Mouse (Mus musculus) heart, postnatal 36 days (tissue): ENCODE measurements at regions not wholly inside any gene's neighbourhood (a gene's known extent, or its start where the extent isn't known, plus 50 kb on each side); places are given as distances from the start of the nearest gene placed in this dataset.
A peak's percentile ranks its signal among the peaks of the same experiment; 100 is the strongest.

Experiments used
- DNase-seq, 2 experiments: peaks; one replicate each; pipeline ENCODE4 v3.0.0; 2021 to 2022
- intact Hi-C: fragments of 180-260 bp; cut with DNase I; formaldehyde crosslinking; loops from one replicate; pipeline ENCODE4 v1.15.1; 2025

DNA sequence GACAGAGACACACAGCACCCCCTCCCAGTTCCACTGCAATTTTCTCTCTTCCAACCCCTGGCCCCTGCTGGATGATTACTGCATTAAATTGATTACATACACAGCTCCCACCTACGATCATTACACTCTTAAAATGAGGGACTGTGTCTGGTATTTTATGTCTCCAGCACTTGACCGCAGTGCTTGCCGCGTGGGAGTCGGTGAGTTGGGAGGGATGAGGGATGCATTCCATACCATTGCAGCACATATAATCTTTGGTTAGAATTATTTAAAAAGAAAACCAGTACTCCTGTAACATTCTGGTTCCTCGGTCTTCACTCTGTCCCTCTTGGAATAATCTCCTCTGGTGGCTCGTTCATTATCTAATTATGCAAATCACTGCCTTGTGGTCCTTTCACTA, 230.2 kb upstream of the Far2 start:
- no peak for DNase-seq
- intact Hi-C loops, result loop anchor here (10.0 kb wide), 3 partner anchors 342 to 812 kb away; partner anchors contain the start of genes Ccdc91 and Pthlh

DNA sequence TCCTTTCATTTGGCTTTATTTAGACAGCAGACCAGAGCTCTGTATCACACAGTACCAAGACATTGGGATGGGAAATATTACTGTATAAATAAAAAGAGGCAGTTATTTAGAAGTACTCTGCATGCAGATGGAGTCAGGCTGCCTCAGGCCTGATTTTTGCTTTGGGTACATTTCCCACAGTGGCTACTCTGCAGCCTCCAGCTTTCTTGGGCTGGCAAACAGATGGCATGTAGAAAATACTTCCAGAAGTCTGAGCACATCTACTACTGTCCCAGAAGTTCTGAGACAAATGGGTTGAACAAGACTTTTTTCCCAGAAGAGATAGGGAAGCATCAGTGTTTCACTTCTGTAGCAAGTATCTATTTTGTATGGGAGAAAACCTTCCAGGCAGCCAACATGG, 229.8 kb upstream of the Far2 start:
- intact Hi-C loops, result loop anchor here (10.0 kb wide), 3 partner anchors 342 to 812 kb away; partner anchors contain the start of genes Ccdc91 and Pthlh

DNA sequence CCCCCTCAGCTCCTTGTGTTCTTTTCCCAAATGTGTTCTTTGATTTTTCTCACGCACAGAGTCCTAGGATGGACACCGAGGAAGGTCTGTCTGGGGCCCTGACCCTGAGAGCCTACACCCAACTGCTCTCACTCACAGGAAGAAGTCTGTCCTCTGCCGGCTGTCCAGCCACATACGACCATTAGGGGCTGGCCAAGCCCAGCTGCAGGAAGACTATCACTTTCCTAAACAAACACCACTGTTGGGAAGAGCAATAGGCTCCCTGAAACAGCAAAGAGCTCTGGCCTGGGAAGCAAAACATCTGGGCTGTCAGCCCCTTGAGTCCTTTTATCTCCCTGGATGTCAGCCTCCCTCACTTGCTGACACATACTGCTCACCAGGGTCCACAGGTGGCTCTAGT, 224.8 kb upstream of the Far2 start:
- peak; percentile 17 to 18 for DNase-seq
- intact Hi-C loops, result no loop called here

More for the DNA sequence above, 229.8 kb upstream of the Far2 start:
- no peak for DNase-seq

DNA sequence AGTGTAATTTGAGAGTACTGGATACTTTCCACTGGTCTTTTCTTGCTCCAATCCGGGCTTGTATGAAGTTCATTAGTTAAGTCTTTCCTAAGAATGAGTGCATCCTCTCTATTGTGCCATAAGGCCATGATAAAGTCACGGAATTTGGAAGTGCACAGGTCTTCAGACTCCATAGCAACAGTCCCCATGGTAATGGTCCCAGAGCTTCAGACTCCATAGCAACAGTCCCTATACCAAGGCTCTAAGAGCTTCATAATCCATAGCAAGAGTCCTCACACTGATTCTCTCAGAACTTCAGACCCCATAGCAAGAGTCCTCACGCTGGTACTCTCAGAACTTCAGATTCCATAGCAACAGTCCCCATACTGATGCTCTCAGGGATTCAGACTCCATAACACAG, 214.5 kb upstream of the Far2 start:
- intact Hi-C loops, result no loop called here

DNA sequence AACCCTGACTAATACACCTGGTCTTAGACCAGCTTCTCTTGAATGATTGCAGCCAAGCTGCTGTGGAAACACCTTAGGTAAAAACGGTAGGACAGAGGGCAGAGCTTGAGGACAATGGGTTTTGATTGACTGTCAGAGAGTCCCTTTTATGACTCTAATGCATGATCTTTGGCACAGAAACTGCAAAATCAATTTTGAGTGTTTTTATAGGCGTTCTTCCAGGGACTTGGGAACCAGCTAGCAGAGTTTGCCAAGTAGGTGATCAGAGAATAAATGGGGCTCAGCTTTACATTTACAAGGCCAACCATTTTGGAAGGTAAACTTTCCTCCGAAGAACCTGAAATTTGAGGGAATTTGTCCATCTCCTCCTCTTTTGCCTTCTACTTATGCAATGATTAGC, 213.6 kb upstream of the Far2 start:
- DNase-seq, result no peak
- intact Hi-C loops, result no loop called here

More for the DNA sequence above, 214.5 kb upstream of the Far2 start:
- DNase-seq, result no peak

DNA sequence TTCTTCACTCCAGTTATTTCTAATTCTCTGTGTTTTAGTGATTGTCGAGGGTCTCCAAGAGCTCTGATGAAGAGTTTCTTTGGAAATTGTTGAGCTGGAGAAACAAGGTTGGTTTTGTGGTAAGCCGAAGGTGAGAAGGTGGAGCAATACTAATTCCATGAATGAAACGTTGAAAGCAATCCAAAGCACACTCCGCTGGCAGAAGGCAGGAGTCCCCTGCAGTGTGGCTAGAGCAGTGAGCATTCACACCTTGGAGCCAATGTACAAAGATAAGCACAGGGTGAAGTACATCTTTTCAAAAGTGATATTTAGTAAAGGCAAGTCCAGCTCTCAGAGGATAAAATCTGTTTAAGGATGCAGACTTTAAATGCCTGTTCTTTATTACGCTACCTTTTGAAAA, 208.2 kb upstream of the Far2 start:
- DNase-seq, result no peak
- intact Hi-C loops, result no loop called here

DNA sequence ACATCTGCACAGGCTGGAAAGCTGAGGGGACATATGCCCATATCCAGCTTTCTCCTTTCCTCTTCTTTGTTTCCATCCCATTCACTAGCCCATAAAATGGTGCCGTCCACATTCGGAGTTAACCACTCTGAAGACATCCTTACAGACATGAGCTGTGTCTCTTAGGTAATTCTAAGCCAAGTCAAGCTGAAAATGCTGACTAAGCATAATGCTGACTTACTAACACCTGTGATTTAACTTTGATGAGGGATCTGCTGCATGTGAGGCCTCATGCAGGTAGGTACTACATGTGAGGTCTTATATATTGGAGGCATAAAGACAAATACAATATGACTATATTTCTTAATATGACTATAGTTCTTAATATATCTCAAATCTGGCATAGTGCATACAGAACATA, 197.1 kb upstream of the Far2 start:
- intact Hi-C loops, result no loop called here
- DNase-seq, result no peak

DNA sequence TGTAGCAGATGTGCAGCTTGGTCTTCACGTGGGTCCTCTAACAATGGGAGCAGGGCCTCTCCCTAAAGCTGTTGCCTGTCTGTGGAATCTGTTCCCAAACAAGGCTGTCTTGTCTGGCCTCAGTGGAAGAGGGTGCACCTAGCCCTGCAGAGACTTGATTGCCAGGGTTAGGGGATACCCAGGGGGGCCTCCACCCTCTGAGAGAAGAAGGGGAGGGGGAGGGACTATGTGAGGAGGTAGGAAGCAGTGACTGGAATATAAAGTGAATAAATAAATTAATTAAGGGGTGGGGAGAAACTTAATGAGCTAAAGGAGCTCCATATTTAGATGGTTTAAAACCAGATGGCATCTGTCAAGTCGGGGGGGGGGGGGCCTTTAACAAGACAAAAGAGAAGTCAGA, 185.9 kb upstream of the Far2 start:
- intact Hi-C loops, result no loop called here
- no peak for DNase-seq

DNA sequence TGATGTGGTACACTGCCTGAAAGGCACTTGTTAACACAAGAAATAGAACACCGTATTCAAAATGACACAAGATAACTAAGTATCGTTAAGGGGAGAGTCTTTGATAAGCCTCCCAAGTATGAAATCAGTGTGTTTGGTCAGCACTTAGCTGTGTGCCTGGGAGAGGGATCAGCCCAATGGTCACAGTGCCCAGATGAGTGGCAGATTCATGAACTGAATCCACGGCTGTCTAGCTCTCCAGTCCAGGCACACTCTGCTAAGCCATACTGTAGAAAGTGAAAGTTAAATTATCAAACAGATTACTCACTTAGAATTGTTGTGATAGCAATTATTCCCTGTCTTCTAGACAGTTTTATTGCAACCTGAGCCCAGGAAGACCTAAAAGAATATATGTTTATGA, 176.0 kb upstream of the Far2 start:
- intact Hi-C loops, result no loop called here
- DNase-seq, result no peak

DNA sequence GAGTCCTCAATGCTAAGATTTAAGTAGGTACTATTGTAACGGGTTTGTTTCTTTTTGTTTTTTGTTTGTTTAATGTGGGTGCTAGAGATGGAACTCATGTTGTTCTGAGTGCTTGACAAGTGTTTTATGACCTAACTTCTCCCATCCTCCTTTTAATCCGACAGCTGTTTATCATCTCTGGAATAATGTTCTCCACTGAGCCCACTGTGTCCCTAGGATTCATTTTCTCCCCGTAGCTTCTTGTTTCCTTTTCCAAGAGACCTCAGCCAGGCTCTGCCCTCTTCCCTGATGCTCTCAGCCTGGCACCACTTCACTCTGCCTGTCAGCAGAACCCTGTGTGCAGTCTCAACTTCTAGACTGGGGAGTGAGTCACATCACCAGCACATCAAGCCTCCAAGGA, 173.9 kb upstream of the Far2 start:
- intact Hi-C loops, result no loop called here
- DNase-seq, result no peak

DNA sequence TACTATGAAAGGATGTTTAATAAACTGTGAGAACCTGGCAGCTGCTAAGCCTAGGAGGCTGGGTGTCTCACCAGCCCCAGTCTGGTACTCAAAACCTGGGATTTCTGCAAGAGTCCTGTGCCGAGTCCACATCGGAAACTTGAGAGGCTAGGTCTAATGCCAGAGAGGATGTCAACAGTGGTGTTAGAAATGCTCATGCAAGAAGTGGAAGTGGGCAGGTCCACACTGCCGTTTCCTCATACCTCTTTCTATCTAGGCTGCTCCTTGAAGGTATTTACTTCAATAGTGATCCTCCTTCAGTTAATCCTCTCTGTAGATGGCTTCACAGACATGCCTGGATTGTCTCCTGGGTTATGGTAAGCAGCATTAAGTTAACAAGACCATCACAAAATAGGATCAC, 168.6 kb upstream of the Far2 start:
- no peak for DNase-seq
- intact Hi-C loops, result no loop called here

DNA sequence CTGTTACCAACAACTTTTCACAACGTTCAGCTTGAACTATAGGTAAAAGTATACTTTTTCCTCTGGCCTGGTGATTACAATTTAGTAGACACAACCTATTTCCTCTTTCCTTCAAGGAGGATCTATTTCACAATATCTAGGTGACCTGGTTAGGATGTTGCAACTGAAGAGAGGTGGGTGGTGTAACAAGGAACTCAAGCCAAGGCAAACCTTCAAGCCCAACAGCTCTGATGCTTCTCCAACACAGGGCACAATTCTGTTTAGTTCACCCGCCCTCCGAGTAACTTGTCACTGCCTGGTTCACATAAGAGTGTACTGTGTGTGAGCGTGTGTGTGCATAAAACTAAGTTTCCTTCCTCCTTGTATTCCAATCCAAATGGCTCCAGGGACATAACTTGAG, 161.2 kb upstream of the Far2 start:
- intact Hi-C loops, result no loop called here
- DNase-seq, result no peak

DNA sequence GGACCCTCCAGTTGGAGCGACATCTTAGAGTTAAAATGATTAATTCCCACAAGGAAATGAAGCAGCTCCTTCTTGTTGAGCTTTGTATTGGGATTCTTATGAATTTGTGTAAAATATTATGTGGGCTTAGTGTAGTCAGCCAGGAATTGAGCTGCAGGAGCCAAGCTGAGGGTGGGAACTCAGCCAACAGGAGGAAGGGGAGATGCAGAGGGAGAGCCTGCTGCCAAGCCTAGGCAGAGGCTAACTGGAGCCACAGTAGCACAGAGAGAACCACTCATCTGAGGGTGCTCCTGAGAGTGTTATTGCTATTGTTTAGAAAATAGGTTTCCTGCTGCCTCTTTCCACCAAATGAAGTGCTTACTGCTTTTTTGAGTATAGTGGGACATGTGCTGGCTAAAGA, 127.4 kb upstream of the Far2 start:
- intact Hi-C loops, result no loop called here
- DNase-seq, result no peak

DNA sequence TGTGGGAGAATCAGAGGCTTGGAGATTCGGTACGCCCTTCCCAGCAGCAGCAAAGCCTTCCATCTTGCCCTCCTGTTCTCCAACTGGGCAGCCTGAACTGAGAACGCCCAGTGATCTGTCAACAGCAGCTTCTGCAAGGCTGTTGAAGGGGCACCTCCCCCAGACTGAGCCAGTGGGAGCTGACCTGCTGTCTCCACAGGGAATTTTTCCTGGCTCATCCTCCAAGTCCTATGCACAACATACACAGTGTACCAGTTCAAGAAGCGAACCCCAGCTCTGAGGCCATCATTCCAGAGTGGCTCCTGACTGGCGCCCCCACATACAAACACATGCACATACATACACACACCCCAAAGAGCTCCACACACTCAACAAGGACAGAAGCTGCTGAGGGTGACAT, 126.0 kb upstream of the Far2 start:
- intact Hi-C loops, result no loop called here
- DNase-seq, result no peak

DNA sequence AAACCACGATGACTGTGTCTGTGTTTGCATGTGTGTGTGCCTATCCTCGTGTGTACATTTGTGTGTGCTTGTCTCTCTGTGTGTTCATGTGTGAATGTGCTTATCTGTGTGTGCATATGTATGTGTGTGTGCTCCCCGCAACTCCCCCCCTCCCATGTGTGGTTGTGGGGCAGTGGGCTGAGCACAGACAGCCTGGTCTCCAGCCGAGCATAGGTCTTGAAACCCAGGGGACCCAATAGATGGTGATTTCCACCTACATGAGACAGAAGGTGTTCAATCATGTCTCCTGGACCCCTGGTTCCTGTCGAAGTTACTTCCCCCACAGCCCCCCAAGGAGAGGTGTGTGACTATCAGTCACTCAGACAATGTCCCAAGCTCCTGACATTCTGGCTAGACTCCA, 124.6 kb upstream of the Far2 start:
- intact Hi-C loops, result no loop called here
- no peak for DNase-seq

DNA sequence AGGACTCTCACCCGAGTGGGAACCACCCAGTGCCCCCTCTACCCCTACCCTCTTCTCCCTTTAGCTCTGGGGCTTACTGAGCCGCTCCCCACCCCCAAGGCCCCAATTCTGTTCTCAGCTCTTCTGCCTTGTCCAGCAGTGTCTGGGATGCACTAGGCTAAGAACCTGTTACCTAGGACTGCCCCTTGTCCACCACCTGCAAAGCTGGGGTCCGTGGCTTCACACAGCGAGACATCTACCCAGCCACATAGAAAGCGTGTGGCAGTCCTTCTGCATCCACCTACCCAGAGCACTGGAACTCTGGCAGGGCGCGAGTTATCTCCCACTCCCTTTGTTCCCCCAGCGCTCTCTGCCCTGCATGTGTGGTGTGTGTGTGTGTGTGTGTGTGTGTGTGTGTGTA, 123.8 kb upstream of the Far2 start:
- intact Hi-C loops, result no loop called here

DNA sequence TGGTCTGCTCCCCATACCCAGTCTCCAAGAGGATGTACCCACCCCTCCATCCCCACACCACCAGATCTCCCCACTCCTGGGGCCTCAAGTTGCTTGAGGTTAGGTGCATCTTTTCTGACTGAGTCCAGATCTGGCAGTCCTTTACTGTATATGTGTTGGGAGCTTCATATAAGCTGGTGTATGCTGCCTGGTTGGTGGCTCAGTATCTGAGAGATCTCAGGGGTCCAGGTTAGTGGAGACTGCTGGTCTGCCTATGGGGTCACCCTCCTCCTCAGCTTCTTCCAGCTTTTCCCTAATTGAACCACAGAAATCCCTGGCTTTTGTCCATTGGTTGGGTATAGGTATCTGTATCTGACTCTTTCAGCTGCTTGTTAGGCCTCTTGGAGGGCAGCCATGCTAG, 118.1 kb upstream of the Far2 start:
- no peak for DNase-seq
- intact Hi-C loops, result no loop called here

More for the DNA sequence above, 123.8 kb upstream of the Far2 start:
- DNase-seq, result no peak

DNA sequence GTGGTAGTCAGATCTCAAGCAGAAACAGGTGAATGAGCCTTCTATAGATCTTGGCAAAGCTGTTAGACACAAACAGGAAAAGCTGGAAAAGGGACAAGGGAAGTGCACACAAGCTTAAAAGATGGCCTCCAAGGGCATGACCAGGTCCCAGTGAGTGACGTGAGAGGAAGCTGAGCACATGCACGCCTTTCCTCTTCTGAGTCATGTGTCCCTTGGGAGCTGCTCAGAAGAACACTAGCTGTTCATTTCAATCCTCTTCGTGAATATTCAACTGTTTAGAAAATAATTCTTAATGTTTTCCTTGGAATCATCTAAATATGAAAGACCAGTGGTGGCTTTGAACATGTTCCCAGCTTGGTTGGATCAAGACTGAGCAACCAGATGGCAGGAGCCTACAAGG, 103.0 kb upstream of the Far2 start:
- DNase-seq, result no peak
- intact Hi-C loops, result no loop called here

DNA sequence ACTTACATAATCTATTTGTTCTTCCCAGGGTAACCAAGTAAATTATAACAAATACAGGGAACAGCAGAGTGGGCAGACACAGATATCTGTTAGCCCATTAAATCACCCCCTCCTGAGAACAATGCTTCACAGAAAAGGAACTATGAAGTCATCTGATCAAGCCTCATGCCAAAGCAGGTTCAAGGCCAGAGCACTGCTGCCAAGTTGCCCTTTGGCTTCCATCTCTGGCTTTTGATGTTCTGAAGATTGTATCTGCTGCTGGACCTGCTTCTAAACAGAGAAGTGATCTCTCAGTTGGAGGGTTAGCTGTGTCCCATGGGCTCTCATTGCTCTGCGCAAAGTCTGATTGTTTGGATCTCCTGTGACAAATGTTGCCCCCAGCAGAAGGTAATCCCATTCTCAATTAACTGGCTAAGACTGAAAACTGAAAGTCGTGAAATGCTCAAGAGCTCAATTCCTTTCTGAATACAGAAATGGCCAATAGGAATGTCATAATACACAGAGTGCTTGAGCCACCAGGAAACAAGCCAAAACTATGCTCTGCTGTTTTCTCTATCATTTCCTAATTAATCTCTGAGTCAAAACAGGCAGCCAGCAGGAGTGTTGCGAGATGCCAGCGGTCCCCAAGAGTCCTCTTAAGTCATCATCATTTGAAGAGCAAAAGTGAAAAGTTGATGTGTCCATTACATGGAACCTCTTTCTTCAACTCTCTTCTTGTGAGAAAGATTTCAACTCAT, 102.0 kb upstream of the Far2 start:
- intact Hi-C loops, result no loop called here

DNA sequence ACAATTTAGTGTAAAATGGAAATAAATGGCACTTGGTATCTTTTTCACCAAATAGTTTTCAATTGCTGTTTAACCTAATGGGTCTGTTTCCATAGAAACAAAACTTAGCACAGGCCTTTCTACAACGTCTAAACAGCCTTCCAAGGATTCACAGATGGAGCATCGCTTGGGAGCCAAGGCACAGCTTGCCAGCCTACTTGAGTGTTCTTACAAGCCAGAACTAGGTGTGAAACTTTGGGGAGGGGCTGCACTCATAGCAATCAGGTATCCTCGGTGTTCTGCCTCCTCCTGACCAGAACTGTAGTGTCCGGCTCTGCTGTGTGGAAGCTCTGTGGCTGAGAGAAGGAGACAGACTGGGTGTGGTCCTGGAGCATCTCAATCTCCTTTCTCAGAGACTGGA, 99.1 kb upstream of the Far2 start:
- intact Hi-C loops, result no loop called here
- no peak for DNase-seq

More for the DNA sequence above, 102.0 kb upstream of the Far2 start:
- peak in 1 of 2 experiments; percentile 18 for DNase-seq

DNA sequence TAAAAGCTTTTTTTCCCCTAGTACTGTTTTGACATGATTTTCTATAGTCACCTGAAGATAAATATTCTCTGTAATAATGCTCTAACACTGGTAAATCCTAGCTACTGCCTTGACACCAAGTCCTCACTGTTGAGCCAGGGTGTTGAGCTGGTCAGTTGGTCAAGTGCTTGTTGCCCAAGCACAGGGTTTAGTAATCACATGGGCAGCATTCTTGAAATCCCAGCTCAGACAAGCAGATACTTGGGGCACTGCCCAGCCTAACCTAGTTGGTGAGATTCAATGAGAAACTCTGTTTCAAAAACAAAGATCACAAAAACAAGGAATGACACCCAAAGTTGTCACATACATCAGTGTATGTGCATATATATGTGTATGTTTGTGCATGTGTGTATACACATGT, 95.4 kb upstream of the Far2 start:
- no peak for DNase-seq
- intact Hi-C loops, result loop anchor here (5.0 to 10.0 kb wide), 6 partner anchors 289 to 1124 kb away; partner anchors contain the start of genes Ccdc91 and Pthlh

DNA sequence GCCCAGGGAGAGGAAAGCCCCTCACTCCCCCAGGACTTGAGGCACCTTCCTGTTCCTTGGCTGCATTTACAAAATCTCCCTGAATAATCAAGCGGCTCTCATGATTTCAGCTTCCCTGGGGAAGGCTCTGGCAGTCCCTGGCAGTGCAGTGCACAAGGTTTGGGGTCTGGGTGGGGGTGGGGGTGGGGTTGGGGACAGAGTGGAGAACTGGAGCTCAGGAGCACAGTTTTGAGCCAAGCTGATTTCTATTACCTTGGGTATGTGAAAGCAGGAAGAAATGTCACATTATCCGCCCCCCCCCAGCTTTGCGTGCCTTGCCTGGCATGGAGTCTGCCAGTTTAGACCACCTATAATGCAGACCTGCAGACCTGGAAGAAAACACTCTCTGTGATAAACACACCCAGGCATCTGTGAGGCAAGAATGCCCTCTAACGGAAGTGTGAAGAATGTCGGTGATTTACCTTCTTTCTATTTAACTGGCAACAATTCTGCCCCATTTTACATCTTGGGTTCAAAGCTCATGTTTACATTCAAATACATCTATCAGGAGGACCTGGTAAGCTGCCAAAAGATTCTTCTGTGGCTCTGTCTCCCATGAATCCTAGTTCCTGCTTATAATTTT, 93.9 kb upstream of the Far2 start:
- intact Hi-C loops, result loop anchor here (5.0 to 10.0 kb wide), 6 partner anchors 291 to 1126 kb away; partner anchors contain the start of genes Ccdc91 and Pthlh
- DNase-seq, result no peak
